Mouse (Mus musculus) liver, embryonic 14.5 days (tissue): Measurements from ENCODE around the gene Stx1a.

ENCODE experiments used
- CTCF ChIP-seq: IDR thresholded peaks from 2 replicates; pipeline ENCODE4 v1.5.1; 2016; ENCODE audit warnings: antibody characterized with exemption, low read depth, control low read depth
- EP300 ChIP-seq: IDR thresholded peaks from 2 replicates; pipeline ENCODE4 v1.6.1; 2016; ENCODE audit warnings: antibody characterized with exemption, low read depth

- TF ChIP-seq CTCF: no peak
- TF ChIP-seq EP300: no peak
Measured at GRCm38 (mm10) chr5:135044575-135044974, 21.3 kb downstream of the Stx1a start.
